Mouse (Mus musculus) 416B (cell line): ENCODE results near the gene Rab17.

Experiments used
- DNase-seq: peaks from one replicate; pipeline ENCODE4 v3.0.0; 2011; ENCODE audit warnings: low read depth

Gene Rab17

DNA sequence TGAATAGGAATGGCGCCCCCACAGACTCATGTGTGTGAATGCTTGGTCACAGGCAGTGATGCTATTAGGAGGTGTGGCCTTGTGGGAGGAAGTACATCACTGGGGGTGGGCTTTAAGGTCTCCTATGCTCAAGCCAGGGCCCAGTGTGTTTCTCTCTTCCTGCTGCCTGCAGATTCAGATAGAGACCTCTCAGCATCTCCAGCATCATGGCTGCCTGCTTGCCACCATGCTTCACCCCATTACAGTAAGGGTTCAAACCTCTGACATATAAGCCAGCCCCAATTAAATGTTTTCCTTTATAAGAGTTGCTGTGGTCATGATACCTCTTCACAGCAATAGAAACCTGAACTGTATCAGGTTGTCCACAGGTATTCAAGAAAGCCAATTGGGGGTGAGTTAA lies 26.5 kb upstream of the Rab17 start:
- DNase-seq, result no peak

DNA sequence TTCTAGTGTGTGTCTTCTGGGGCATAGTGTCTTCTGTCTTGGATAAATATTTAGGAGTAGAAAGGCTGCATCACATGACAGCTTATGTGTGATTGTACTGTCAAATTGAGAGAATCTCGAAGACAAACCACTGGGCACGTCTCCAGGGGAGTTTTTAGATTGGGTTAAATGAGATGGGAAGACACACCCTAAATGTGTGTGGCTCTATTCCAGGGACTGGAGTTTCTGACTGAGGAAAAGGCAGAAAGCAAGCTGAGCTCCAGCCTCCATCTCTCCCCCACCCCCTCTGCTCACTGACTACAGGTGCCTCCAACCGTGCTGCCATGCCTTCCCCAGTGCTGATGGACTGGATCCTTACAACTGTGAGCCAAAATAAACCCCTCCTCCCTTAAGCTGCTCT lies 11.9 kb upstream of the Rab17 start:
- no peak for DNase-seq

DNA sequence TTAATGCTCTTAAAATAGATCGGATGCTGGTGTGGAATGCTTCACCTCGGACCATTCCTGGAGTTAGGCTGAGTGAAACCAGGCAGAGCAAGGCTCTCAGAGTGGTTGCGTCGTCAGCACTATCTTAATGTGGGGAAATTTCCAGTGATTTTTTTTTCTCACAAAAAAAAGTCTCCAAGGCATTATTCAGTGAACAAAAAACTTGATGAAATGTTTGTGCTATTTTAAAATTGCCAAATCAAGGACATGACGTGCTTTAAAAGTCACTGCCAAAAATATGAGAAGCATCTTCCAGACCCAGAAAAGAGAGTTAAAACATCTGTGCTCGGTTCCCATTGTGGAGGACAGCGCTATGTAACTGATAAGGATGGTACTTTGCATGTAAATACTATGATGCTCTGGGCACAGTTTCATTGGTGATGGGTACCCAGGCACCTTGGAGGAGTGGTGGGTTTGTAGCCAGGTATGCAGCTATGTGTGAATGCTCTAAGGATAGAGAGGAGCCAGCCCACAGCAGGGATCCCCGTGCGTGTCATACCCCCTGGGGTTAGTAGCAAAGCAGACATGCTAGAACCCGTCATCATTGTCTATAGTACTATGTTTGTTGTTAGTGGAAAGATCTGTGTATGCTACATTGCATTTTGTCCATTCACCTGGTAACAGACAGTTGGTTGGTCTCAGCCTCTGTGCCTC lies 11.3 kb upstream of the Rab17 start:
- DNase-seq, result no peak

DNA sequence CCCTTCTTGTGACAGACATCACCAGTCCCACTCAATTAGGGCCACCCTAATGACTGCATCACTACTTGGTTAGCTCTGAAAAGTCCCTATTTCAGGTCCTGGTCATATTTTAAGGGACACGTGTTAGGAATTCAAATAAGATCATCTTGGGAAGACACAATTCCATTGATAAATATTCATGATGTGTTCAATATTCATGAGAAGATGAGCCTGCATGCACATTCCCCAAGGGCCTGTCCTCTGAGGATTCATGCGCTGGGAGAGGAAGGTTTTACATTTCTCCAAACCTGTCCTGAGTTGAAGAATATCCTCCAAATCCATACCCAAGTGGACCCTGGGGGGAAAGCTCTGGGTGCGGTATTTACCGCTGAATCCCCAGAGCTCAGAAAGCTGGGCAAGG lies 6.5 kb upstream of the Rab17 start:
- no peak for DNase-seq

DNA sequence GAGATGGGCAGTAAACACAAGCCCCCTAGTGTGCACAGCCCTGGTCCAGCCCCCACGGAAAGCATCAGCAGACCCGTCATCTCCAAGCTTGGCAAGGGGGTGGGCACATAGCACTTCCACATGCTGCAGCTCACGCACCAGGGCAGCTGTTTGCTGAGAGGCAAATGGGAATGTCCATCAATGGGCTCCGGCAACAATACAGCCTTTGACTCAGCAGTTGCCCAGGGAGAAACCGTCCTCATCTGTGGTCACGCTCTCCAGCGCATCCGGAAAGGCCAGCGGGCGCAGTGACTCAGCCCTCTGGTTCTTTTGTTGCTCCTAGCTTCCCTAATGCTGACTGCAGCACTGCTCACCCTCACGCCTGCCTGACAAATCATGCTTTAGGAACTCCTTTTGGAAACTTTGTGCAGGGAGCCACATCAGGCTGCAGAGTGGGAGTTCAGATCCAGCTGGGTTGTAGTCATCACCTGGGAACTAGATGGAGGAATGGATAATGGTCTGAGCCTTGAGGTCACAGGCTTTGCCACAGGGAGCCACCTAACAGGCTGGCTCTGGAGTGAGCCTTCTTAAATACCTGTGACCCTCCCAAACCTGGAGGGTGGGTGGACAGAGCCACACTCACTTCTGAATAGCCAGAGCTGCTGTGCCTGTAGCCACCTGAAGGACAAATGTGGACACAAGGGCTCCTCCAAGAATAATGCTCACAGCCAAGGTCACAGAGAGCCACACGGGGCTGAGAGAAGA lies 5.6 kb upstream of the Rab17 start:
- DNase-seq, result peak; percentile 94

DNA sequence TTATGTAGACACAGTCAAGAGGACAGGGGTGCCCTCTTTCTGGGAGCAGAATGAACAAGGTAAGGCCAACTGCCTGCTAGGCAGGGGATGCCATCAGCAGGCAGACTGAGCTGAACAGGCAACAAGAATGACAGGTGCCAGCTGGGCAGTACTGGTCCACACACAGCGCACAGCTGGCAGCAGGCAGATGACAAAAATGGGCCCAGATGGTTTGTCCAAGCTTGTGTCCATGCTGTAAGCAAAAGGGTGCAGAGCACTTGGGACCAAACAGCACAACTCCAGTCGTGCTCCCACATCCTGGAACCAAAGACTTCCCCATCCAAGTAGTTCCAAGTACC lies 4.1 kb upstream of the Rab17 start:
- DNase-seq, result no peak

DNA sequence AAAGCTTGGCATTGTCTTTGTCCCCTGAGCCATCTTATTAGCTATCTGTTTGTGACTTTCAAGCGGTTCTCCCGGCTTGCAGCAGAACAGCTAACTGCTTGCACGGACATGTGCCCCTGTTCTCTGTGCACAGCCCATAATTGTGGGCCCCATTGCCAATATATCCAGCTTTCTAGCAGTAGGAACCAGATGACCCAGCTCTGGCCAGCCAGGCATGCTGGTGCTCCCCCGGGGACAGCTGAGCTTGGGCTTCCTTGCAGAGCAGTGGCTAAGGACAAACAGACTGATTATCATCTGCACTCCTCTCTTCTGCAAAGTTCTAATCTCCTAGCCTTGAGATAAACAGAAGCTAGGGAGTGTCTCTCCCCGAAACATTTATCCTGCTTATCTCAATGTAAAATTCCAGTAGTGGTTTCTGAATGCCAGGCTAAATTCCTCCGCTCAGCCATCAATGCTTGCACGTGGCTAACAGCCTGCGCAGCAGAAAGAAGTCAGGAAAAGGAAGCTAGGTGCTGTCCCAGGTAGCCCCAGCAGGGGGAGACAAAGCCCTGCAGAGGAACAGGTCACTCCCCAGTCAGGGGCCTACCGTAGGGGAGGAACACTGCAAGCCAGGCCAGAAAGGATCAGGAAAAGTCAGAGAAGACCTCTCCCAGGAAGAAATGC lies 3.6 kb upstream of the Rab17 start:
- peak; percentile 88 for DNase-seq

GRCm38 (mm10) chr1:90969881-90970390 lies 475 bp upstream of the Rab17 start:
- no peak for DNase-seq

- no peak for DNase-seq
These were observed 812 bp downstream of the Rab17 start for GRCm38 (mm10) chr1:90968649-90969048.

- DNase-seq, result no peak
These were observed 1.9 kb downstream of the Rab17 start for GRCm38 (mm10) chr1:90967583-90967982.

DNA sequence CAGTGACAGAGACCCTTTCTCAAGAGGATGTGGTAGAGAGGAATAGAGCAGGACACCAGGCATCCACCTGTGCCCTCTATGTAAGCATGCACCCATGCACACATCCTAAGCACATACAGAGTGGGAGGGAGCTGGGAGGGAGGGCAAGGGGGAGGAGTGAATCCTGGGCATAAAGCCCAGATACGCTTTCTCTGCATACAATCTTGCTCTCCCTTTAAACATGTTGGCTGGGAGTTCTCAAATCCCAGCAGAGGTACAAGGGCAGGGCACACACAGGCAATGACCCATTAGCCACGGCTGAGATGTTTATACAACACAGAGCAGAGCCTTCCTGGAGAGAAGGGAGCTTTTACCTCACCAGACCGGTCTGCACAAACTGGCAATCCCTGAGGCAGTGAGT lies 6.5 kb downstream of the Rab17 start:
- no peak for DNase-seq

DNA sequence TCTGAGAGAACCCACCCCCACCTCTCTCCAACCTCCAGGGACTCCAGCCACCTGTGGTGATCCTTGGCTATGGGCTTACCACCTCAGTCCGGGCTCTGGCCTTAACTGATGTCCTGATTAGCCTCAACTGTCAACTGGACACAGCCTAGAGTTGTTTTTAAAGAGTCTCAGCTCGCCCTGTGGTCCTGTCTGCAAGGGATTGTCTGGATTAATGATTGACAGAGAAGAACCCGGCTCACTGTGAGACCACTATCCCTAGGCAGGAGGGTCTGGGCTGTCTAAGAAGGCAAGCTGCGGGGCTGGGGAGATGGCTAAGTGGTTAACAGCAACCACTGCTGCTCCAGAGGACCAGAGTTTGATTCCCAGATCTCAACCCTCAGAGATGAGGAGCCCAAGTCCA lies 6.9 kb downstream of the Rab17 start:
- DNase-seq, result no peak

GRCm38 (mm10) chr1:90956245-90957096 lies 13.0 kb downstream of the Rab17 start:
- DNase-seq, result peak; percentile 73

GRCm38 (mm10) chr1:90953688-90954087 lies 15.8 kb downstream of the Rab17 start:
- DNase-seq, result no peak

DNA sequence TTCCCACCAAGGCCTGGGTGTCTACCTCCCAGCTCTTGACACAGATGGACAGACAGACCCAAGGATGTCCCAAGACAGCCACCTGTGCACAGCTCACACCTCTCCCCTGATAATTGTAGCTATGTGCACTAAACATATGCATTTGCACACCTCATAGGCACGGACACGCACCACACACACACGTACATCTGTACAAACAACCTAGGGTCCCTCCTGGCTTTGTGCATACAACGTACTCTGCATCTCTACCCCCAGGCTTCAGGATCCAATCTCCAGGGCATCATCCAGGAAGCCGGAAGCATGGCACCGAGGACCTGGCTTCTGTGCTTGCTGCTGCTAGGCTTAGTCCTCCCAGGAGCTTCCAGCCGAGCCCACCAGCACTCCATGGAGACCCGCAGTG lies 16.7 kb downstream of the Rab17 start, which contains the start of gene Prlh:
Prlh (plus strand) TSS at position 301 of the 400 bp plus-strand sequence.
- DNase-seq, result no peak

DNA sequence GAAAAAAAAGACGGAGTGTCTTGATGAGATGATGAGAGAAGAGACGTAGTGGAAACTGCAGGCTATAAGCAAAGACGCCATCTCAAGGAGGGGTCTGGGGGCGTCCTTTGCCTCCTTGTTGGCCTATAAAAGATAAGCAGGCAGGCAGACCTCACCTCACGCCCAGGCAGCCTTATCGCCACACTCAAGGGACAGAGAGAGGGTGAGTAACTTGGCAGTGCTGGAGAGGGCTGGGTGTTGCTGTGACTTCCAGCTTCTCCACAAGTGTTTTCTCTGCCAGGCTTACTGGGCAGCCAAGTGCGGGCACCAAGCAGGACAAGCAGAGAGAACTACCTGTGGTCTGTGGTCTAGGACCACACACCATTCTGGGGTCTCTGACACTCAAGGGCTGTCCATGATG lies 17.8 kb downstream of the Rab17 start:
- DNase-seq, result no peak

GRCm38 (mm10) chr1:90949309-90949708 lies 20.2 kb downstream of the Rab17 start:
- DNase-seq, result peak; percentile 42

DNA sequence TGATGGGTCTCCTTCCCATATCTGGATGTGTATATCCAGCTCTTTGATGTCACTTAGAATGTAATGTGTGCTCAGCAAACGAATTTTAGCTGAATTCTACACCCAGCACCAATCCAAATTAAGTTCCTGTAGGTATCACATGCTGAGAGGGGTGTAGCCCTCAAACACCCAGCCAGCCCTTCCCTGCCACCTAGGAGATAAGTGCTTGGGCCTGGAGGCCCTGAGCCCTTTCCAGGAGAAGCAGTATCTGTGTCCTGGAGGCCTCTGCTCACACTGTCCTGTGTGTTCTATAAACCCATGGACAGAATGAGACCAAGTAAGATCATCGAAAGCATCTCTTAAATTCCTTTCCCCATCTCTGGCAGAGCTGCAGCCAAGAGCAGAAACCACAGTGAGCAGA lies 22.2 kb downstream of the Rab17 start:
- DNase-seq, result no peak

GRCm38 (mm10) chr1:90945171-90945570 lies 24.3 kb downstream of the Rab17 start:
- DNase-seq, result peak; percentile 29

DNA sequence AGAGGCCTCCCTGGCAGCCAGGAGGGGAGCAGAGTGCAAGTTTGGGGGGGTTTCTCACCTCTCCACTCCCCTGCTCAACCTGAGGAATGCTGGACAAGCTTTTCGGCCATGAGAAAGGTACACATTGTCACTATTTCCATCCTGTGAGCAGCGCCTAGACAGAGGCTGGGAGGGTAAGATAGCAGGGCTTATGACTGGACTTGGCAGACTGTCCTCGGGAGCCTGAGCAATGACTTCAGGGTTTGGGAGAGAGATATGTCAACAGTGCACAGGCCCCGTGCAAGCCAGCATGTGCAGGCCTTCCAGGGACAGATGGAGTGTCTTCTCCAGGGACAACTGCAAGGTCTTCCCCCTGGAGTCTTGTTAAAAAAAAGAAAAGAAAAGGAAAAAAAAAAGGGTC lies 29.5 kb downstream of the Rab17 start:
- no peak for DNase-seq

DNA sequence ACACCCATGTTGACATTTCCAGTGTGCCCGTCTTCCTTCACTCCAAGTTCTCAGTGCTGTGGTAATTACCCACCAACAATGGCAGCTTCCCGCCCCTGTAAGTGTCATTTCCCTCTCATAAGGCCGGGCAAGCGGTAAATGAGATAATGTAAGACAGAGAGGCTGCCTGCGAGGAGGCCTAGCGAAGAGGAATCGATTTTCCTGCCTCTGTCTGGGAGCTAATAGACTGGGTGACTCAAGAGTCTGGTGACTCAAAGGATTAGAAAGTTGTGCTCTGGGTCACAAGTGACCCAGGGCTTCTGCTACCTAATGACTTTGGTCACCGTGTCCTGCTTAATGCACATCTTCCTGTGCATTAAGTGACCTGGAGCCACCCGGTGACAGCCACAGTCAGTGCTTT lies 32.5 kb downstream of the Rab17 start:
- no peak for DNase-seq

GRCm38 (mm10) chr1:90933001-90933400 lies 36.5 kb downstream of the Rab17 start:
- DNase-seq, result no peak
